Mouse (Mus musculus) testis, postnatal 10 days (tissue): Measurements from ENCODE around the gene Ccdc117.
"Not testable (repeated sequence)": the region's sequence is repeated elsewhere in the genome, so short reads cannot be mapped to it uniquely, and the experiment has no call there.

ENCODE experiments used
- DNase-seq: peaks from one replicate; pipeline ENCODE4 v3.0.0; 2021; ENCODE audit warnings: low spot score

Ccdc117 gene

DNA sequence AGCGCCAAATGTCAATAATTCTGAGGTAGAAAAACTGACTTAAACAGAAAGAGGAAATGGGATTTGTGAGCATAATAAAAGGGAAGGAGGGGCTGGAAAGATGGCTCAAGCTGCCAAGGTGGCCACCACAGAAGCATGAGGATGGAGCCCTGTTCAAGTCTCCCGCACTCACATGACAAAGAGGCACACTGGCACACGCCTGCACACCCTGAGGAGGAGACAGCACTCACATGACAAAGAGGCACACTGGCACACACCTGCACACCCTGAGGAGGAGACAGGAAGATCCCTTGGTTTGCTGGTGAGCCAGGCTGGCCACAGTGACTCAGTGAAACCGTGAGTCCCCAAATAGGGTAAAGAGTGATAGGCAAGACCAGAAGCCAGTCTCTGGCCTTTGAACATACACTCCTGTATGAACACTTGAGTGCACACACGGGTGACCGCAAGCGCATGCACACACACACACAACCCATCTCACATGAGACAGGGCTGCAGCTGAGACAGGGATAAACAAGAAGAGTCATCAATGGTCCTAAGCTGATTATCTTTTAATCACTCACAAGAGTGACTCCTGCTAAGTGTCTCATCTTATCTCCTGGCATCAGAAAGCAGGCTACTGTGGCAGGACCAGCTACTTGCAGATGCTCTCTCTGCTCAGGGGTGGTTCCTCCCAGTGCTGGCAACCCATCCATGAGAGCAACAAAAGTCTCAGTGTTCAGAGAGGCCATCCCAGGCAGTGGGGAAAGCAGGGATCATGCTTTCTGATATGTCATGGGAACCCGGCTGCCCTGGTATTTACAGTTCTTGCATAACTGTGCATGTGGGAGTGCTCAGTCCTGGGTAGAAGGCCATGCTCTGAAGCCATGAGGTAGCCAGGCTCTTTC, 32.5 kb downstream of the Ccdc117 start:
- no peak for DNase-seq

DNA sequence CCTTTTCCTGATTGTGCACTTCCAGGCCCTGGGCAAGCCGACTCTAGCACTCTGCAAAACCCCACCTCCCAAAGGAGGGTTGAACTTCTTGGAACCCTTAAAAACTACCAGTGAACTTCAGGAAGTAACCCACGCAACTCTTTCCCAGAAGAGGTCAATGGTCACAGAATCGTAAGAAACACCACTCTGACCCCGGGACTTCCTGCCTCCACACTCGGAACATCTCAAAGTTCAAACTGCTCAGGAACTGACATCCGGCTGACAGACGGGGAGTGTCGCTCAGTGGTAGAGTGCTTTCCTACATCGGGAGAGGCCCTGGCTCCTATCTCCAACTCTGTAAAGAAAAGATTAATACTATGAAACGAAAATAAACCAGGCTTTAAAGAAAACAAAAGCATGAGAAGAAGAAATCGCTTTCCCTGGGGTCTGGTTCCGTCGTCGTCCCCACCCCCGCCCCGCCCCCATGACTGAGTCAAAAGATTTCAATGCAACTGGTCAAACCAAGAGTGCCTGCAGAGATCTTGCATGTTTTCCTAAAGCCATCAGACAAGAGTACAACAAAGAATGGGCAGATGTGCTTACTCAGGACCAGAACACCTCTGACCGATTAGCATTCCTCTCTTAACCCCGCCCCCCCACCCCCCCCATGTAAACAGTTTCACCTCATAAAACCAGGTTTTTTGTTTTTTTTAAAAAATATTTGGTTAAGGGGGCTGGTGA, 36.0 kb downstream of the Ccdc117 start:
- no peak for DNase-seq

DNA sequence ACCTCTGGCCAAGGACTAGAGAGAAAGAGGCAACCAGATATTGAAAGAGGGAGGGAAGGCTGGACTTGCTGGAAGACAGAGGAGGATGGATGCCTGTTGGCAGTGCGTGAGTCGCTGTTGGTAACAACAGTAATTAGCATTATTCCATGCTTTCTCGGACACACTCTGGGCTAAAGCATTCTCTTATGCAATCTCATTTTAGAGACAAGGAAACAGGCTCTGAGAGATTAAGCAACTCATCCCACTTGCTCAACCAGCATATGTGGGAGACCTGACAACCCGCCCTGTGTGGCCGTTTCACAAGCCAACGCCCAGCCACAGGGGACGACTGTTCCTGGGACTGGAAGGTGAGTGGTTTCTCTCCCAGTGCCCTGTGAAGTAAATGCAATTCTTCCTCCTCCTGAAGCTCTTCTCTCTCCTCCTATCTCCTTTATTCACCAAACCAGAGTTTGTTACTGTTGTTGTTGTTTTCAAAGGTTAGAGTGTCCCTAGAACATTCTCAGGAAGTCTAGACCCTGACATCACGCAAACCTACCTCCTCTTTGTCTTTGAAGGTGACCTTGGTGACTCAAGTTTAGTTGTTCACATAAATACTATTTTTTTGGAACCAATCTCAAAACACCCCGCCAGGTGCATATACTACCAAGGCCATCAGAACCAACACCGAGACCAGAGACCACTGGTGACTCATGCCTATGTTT, 39.5 kb downstream of the Ccdc117 start:
- DNase-seq = no peak

DNA sequence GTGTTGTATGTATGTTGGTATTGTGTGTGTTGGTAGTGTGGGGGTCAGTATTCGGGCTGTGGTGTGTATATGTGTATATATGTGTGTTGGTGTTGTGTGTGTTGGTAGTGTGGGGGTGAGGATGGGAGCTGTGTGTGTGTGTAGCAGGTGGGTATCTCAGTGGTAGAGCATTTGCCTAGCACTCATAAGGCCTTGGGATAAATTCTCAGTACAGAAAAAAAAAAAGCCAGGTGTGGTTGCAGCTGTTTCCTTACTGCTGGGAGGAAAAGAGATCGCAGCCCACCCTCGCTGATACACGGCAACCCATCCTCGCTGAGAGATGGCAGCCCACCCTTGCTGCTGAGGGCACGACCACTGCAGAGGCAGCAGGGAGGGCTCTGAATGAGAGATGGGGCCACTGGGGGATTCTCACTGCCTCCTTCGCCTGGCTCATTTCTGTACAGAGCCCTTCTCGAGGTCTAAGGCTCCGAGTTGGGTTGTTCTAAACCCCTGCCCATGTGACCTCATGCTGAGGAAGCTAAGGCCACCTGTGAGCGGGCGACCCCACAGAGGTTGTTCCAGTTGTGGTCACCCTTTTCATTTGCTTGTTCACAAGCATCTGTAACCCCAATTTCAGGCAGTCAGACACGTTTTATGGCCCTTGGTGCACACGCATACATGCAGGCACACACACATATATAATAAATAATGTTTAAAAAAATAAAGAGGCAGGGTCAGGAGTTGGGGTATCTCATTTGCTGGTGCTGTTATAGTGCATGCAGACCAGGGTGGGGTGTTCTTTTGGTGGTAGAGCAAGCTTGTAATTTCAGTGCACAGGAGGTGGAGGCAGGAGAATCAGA, 40.9 kb downstream of the Ccdc117 start:
- no peak for DNase-seq

DNA sequence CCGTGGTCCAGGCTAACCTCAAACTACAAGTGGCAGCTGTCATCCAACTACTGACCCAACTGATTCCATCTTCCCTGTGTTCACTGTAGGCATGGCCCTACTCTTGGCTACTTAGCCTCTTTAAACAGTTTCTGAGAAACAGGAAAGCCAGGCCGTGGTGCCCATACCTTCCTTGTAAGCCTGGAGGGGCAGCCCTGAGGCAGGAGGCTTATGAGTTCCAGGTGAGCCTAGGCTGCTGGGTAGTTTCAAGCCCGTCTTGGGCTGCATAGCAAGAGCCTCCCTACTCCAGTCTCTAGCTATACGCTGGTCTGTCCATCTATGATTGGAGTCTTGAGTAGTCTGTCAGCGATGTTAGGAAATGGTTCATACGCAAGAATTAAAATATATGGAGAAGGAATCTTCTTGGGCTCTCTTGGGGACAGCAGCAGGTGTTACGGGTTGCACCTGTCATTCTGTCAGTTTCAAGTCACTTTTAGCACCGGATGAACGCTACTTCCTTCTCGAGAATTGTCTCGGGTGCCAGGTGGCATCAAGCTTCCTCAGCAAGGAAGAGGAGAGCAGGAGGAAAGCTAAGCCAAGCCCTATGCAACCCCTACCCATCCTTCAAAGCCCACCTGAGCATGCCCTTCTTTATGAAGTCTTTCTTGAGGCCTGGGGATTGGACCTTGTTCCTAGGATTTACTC, 41.9 kb downstream of the Ccdc117 start:
- DNase-seq = no peak

DNA sequence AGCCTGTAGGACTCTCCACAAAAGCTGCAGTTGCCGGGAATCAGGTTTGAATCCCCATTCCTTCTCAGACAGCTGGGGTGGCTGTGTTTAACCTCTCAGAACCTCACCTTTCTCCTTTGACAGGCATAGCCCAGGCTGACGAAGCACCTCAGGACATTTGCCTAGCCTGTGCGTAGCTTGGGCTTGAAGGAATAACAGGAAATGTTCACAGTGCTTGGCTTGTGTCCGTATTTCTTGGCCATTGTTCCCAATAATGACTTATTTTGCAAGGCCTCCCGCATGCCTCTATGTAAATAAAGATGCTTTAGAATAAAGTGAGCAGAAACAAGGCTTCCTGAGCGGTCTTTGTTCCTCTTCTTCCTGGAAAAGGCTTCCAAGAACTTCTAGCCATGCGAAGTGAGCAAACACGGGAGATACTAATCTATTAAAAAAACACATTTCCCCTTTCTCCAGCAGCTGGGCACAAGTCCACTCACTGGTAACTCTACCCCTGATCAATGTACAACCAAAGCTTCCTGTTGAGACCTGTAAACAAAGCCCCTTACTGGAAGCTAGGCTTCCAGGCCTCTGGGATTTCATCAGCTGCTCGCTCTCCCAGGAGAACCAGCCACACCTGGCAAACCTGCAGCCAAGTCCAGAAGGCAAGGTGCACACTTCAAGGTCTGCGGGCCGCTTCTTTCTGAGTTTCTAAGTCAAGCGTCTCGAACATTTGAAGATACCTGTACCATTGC, 42.9 kb downstream of the Ccdc117 start:
- DNase-seq = no peak

DNA sequence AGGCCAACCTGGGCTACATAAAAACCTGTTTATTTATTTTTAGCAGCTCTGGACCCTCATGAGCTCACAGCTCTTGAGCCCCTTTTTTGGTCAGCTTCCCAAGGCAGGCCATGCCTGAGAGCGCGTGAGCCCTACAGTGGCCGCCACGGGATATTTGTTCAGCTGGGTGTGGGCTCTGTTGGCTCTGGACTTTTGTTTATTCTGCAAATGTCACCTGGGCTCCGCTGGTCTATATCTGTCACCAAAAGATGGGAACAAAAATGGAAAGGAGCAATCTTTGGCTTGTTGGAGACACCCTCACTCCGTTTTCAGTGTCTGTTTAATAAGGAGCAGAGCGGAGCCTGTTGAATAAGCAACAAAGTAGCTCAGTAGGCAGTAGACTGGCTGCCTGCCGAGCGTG, 43.6 kb downstream of the Ccdc117 start:
- no peak for DNase-seq

DNA sequence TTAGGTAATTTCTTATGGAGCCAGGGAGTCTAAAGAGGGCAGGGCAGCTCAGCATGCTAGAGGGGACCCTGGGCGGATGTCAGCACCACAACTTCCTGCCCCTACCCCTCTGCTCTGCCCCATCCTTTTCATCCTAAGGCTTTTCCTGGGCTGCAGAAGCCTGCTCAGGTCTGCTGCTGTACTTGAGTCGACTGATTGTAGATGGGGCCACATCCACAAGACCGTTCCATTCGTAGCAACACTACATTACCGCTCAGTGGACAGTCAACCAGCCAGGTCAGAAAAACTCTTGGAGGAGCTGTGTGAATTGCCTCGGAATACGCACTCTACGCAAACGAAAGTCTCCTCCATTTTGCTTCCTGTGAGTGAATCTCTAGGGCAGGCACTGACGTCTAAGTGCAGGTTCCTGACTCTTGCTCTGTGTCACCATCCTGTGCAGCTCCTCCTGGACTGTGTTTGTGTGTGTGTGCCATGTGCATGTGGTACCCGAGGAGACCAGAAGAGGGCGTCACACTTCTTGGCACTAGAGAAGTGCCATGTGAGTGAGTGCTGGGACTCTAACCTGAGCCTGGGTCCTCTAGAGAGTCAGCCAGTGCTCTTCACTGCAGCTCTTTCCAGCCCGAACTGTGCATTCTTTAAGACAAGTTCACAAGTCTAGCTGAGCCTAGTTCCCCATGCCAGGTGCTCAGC, 45.3 kb downstream of the Ccdc117 start:
- DNase-seq = no peak

DNA sequence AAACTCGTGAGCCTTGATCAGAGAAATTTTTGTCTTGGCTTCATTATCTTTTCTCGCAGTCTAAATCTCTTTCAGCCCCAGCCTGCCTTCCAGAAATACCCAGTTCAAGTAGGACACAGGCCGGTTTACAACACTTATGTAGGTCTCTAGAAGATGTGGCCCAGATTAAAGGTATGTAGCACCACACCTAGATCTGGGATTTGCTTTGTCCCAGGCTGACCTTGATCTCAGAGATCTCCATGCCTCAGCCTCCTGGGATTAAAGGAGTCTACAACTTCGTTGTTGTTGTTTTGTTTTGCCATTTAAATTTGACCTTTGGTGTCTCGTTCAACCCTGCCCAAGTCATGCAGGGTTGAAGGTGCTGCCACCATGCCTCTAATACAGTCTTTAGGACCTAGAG, 46.1 kb downstream of the Ccdc117 start:
- DNase-seq = no peak

DNA sequence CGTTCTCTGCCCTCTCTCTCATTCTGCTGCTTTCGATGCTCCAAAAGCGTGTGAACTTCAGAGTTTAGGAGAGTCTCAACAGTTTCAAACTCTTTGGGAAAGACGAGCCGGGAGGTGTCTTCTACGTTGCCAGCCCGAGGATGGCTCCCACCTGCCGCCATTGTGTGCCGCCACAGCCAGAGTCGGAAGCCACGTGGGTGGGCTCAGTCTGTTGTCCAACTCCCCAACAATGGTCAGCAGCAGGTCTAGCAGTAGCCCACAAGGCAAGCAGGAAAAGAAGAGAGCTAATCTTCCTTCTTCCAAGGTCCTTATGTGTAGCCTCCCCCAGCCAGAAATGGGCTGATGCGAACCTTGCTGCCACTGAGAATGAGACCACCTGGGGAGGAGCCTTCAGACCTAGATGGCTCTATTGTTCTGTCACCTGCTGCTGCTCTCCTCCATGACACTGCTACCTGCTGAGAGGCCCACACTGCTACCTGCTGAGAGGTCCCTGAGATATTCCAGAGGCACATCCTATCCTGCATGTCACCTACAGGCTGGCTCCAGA, 46.6 kb downstream of the Ccdc117 start:
- no peak for DNase-seq

DNA sequence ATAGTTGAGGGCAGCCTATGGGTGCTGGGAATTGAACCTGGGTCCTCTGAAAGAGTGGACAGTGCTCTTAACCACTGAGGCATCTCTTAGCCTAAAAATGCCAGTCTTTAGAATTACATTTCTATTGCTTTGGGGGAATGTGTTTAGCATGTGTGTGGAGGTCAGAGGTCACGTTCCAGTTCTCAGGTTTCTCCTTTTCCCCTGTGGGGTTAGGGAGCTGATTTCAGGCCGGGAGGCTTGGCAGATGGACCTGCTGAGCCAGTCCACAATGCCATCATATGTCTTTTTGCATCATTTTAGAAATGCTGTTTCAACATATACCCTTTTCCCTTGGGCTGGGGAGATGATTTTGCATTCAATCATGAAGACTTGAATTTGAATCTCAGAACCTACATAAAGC, 48.1 kb downstream of the Ccdc117 start:
- DNase-seq = no peak

DNA sequence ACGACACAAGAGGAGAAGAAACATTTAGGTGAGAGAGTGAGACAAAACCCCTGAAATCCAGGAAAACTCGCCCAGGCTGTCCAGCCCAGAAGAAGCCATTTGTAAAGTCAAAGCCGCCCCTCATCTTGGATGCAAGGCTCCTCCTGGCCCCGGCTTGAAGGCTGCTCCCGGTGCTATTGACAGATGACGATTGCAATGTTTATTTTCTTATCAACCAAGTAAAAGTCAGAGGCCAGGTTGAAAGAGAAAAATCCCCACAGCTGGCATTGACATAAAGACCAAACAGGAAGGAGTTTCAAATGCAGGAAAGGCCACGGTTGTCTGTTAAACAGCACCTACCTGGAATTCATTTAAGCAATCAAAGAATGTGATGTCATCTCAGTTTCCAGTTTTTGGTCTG, 50.1 kb downstream of the Ccdc117 start:
- no peak for DNase-seq

DNA sequence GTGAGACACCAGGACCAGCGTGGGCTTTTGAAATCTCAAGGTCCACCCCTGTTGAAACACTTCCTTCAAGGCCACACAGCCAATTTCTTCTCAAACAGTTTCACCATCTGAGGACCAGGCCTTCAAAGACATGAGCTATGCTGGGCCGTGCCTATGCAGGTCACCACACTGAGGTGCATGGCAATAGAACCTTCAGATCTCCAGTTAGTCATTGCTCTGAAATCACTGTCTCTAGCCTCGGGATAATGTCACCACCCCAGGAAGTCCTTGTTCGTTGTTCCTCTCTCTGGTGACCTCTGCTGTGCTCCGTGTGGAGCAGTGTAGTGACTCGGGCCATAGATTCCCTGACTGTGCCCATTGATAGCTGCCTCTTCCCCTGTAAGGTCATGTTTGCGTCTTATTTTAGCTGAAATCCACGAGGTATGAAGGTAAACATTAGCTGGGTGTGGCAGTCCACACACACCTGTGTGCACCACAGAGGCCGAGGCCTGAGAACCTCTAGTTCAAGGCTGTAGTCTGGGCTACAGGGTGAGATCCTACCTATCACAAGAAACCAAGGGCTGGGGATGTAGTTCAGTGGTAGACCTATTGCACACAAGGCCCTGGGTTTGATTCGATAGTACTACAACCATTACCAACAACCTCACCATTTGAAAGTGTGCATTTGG, 50.9 kb downstream of the Ccdc117 start:
- DNase-seq = no peak

DNA sequence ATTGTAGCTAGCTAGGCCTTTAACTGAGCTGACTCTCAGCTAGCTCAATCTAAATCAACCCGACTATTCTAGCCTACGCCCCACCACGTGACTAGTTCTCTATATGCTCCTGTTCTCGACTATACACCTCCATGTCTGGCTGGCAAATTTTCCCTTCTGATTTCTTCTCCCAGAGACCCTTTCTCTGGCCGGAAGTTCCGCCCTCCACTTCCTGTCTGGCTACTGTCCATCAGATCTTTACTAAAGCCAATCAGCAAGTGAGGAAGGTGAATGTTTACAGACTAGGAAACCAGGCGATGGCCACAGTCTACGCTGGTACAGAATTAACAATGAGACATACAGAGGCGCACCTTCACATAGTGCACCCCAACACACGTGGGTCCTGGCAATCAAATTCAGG, 52.6 kb downstream of the Ccdc117 start:
- not testable (repeated sequence) for DNase-seq

DNA sequence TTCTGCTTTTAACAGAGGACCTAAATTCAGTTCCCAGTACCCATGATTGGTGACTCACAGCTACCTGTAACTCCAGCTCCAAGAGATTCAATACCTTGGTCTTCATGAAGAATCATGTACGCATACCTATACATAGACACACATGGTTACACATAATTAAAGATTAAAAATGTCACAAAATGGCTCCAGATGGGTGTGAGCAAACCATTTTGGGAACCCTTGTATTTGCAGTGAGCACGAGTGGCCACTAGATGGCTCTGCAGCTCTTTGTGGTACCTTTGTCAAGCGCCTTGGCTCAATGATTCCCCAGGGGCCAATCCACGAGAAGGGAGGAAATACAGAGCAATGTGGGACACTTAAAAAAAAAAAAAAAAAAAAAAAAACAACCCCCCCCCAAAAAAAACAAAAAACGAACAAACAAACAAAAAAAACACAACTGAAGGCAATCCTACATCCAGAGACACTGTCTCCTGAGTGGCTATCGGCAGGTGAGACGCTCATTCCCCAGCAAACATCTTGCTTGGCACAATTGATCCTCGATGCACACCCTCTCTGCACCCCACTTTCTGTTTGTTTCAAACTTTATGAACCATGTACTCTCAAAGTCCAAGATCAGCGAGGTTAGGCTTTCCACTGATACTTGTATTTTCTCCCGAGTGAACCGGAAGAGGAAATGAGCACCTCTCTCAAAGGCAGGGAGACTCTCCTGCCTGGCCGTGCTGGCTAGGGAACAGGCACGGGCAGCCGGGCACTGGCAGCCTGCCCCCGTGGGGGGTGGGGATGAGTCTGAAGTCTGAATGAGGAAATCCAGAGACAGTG, 56.6 kb downstream of the Ccdc117 start:
- DNase-seq = peak; percentile 88

DNA sequence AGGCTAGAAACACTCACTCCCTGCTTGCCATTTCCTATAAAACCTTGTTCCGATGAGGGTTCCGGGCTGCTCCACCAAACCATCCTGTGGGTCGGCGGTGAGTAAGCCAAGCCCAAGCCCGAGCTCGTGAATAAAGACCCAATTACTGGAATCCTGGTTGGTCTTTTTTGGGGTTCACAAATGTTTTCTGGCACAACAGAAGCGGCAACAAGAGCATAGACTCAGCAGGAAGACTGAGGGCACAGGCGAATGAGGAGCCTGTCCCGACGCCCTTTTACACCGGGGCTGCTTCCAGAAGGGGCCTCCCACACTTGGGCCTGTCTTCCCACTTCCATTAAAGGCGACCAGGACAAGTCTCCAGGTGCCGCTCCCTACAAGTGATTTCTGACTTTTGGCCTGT, 59.4 kb downstream of the Ccdc117 start:
- DNase-seq = no peak
